Mouse (Mus musculus) intestine, postnatal 0 days (tissue): ENCODE data around the gene Csnk2a2. TPM values are rescaled to one million over a fixed set of nuclear protein-coding genes. Genes with fewer than 3 reads are reported as not detected.

Experiments used
- ATAC-seq: fragments of 200-750 bp; cut with Nextera tagmentation; 2 replicates; pipeline ENCODE4 v1.8.0; 2017; ENCODE audit warnings: mild to moderate bottlenecking, moderate TSS enrichment, moderate library complexity
- H3K27ac ChIP-seq: fragments of 300-500 bp; sonication (generic); 2 replicates; pipeline ENCODE4 v1.5.1; 2014; ENCODE audit warnings: mild to moderate bottlenecking, low read depth, low read length, moderate library complexity
- H3K27me3 ChIP-seq: fragments of 300-500 bp; sonication (generic); replicated peaks from 2 replicates; pipeline ENCODE4 v1.6.1; 2014; ENCODE audit warnings: low read length, mixed read lengths; ENCODE audit not compliant: control insufficient read depth, insufficient read depth
- H3K36me3 ChIP-seq: fragments of 300-500 bp; sonication (generic); 2 replicates; pipeline ENCODE4 v1.6.1; 2014; ENCODE audit warnings: mild to moderate bottlenecking, moderate library complexity; ENCODE audit not compliant: control insufficient read depth, insufficient read depth
- H3K4me1 ChIP-seq: fragments of 300-500 bp; sonication (generic); replicated peaks from 2 replicates; pipeline ENCODE4 v1.6.1; 2014; ENCODE audit warnings: antibody characterized with exemption, low read length, mixed read lengths; ENCODE audit not compliant: control insufficient read depth, insufficient read depth
- H3K4me2 ChIP-seq: fragments of 300-500 bp; sonication (generic); replicated peaks from 2 replicates; pipeline ENCODE4 v1.6.1; 2014; ENCODE audit warnings: low read depth, mild to moderate bottlenecking, moderate library complexity
- H3K4me3 ChIP-seq: fragments of 300-500 bp; sonication (generic); 2 replicates; pipeline ENCODE4 v1.5.1; 2014; ENCODE audit warnings: low read depth, low read length
- H3K9ac ChIP-seq: fragments of 300-500 bp; sonication (generic); 2 replicates; pipeline ENCODE4 v1.6.1; 2014; ENCODE audit warnings: mild to moderate bottlenecking, low read depth, low read length
- H3K9me3 ChIP-seq: fragments of 300-500 bp; sonication (generic); 2 replicates; pipeline ENCODE4 v1.6.1; 2016; ENCODE audit warnings: mixed run types; ENCODE audit not compliant: control insufficient read depth
- CTCF ChIP-seq: sonication (generic); IDR thresholded peaks from 2 replicates; pipeline ENCODE4 v1.5.1; 2016; ENCODE audit warnings: low read depth, mild to moderate bottlenecking, control low read depth, antibody characterized with exemption, moderate library complexity
- whole genome bisulfite sequencing: fragments of 180-500 bp; shearing (Covaris S2); extraction: QIAGEN DNeasy Blood & Tissue Kit; methylation state at CpG from one replicate; pipeline ENCODE4 v1.1.7; 2014; 5-methylcytosine and 5-hydroxymethylcytosine counted together
- polyA plus RNA-seq: library from polyadenylated mRNA; unstranded; fragments of >200 nt; fragmentation: Nextera tagmentation; extraction: Ambion mirVana; gene quantifications from 2 replicates; pipeline ENCODE4 v1.2.1, GENCODE M21; 2015

The Csnk2a2 gene
- polyA plus RNA-seq, 1 experiment from 2014 or later = 6.7 TPM

DNA sequence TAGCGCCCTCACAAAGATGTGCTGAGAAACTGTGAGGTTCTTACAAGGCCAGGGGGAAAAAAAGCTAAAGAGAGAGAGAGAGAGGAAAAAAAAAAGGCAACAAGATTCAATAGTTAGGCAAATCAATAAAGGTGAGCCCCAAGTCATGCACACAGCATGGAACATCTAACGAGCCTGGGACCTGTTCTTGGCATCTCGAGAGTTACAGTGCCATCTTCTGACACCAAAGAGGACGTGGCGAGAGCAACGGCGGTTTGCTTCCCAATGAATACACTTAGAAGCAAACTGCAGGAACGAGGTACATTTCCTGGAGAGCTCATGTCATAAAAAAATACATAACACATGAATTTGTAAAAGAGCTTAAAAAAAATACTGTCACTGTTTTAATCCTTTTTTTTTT is 37.3 kb downstream of the Csnk2a2 start:
- Histone ChIP-seq H3K27me3 (no peaks in the 10 kb centered on the region), H3K36me3 (peaks cover 78% of the 10 kb centered on the region), H3K9me3 (no peaks in the 10 kb centered on the region), H3K4me1 (no peaks in the 10 kb centered on the region), H3K27ac (no peak overlapping the region), H3K4me3 (no peak overlapping the region), H3K4me2 (no peak overlapping the region), H3K9ac (no peak overlapping the region)
- ATAC-seq = no peak
- peak; percentile 55 for TF ChIP-seq CTCF
- 57% methylated on average over 8 of the region's 8 CpGs for whole genome bisulfite sequencing

DNA sequence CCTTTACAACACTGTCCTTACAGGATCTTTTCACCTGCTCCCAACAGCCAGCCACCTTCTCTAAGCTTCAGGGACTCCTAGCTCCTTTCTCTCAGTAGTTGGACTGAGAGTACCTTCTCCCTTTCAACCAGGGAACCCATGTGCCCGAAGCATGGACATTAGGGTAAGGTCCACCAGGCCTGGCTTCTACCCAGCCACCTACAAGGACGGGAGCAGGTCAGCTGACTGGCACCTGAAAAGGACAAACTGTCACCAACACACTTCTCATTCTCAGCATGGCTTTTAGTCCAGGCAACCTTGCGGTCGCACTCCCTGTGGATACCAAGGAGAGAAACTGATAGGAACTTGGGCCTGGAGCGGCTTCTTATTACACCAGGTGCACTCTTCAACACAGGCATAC is 39.6 kb downstream of the Csnk2a2 start:
- Histone ChIP-seq H3K4me2 (no peak overlapping the region), H3K36me3 (peaks cover 66% of the 10 kb centered on the region), H3K9me3 (no peaks in the 10 kb centered on the region), H3K4me3 (no peak overlapping the region), H3K27me3 (no peaks in the 10 kb centered on the region), H3K27ac (no peak overlapping the region), H3K4me1 (no peaks in the 10 kb centered on the region), H3K9ac (no peak overlapping the region)
- 91% methylated on average over 5 of the region's 5 CpGs for WGBS
- no peak for TF ChIP-seq CTCF
- no peak for ATAC-seq

DNA sequence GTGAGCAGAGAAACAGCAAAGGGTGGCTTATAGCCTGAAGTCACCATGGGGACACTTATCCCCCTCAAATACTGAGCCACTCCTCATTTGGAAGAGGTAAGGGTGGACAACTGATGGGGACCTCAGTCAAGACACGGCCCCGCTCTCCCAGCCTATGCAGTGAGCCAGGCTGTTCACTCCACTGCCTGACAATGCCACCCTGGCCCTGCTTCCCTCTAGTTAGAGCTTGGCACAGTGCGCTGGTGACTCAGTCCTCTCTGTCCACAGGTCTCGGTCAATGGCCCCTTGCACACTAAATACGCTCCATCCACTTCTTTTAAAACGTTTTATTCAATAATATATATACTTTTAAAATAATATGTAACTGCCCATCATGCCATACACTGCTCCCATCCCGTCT is 42.2 kb downstream of the Csnk2a2 start:
- Histone ChIP-seq H3K27me3 (no peaks in the 10 kb centered on the region), H3K4me1 (no peaks in the 10 kb centered on the region), H3K36me3 (peaks cover 42% of the 10 kb centered on the region), H3K9ac (no peak overlapping the region), H3K4me2 (no peak overlapping the region), H3K4me3 (no peak overlapping the region), H3K9me3 (no peaks in the 10 kb centered on the region), H3K27ac (no peak overlapping the region)
- ATAC-seq = no peak
- WGBS = 86% methylated on average over 7 of the region's 7 CpGs
- no peak for TF ChIP-seq CTCF

DNA sequence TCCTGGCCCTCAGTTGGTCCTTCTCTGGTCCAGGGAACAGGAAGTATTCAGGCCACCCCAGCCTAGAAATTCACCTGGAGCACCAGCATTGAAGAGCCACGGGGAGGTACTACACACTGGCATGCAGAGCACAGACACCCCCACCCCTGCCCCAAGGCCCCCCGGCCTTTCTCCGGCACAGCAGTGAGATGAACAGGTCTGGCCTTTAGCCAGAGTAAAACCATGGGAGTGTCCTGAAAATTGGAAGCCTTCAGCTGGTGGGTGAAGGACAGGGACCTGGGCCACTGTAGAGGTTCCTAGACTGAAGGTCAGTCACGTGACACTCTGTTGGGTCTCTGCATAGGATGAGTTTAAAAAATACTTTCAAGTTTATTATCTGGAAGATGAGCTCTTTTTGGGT is 44.8 kb downstream of the Csnk2a2 start:
- Histone ChIP-seq H3K4me2 (no peak overlapping the region), H3K9me3 (no peaks in the 10 kb centered on the region), H3K36me3 (peaks cover 21% of the 10 kb centered on the region), H3K27me3 (no peaks in the 10 kb centered on the region), H3K4me3 (no peak overlapping the region), H3K27ac (no peak overlapping the region), H3K9ac (no peak overlapping the region), H3K4me1 (no peaks in the 10 kb centered on the region)
- TF ChIP-seq CTCF = no peak
- ATAC-seq = no peak
- 86% methylated on average over 4 of the region's 4 CpGs for WGBS

DNA sequence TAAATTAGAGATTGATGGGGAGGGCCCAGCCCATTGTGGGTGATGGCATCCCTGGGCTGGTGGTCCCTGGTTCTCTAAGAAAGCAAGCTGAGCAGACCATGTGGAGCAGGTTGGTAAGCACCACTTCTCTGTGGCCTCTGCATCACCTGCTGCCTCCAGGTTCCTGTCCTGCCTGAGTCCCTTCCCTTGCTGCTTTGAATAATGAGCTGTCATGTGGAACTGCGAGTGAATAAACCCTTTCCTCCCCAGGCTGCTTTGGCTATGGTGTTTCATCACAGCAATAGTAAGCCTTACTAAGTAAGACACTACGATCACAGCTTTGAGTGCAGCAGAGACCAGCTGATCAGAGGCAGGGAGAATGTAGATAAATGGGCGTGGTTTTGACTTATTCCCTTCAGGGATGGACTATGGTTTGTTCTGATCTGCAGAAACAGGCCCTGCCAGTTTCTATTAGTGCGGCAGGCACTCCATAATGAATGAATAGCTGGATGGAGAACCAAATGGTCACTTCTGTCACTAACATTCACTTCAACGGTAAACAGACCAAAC is 48.3 kb downstream of the Csnk2a2 start:
- ATAC-seq = peak; percentile 45; the same call in 1 of the 2 replicates
- no peaks in the 10 kb centered on the region for H3K9me3 ChIP-seq
- H3K4me3 ChIP-seq = no peak overlapping the region
- no peak for TF ChIP-seq CTCF
- H3K9ac ChIP-seq = no peak overlapping the region
- H3K36me3 ChIP-seq = no peaks in the 10 kb centered on the region
- no peaks in the 10 kb centered on the region for H3K27me3 ChIP-seq
- 28% methylated on average over 5 of the region's 5 CpGs for WGBS
- no peak overlapping the region for H3K4me2 ChIP-seq
- no peaks in the 10 kb centered on the region for H3K4me1 ChIP-seq
- no peak overlapping the region for H3K27ac ChIP-seq

DNA sequence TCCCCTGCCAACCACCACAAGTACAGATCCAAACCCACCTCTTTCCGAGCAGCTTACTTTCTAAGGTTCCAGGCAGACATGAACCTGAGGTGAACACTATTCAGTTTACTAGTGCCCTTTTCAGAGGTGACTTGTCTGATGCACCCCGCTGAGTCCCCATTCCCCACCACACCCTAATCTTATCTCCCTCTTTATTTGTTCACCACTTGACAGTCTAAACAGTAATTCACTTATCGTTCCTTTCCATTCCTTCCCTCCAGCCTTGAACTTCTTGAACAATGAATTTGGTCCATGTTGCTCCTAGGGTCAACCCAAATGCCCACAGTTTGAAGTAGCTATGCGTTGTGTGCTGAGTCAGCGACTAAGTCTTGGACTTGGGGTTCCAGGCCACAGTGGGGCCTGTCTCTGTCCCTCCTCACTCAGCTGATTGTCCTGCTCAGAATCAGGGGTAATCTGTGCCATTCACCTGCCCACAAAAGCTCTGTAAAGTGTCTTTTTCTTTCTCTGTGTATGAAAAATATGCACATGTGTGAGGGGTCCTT is 49.6 kb downstream of the Csnk2a2 start:
- H3K27ac ChIP-seq = no peak overlapping the region
- H3K4me3 ChIP-seq = no peak overlapping the region
- no peak for TF ChIP-seq CTCF
- 52% methylated on average over 5 of the region's 5 CpGs for WGBS
- no peaks in the 10 kb centered on the region for H3K36me3 ChIP-seq
- no peak for ATAC-seq
- no peaks in the 10 kb centered on the region for H3K4me1 ChIP-seq
- no peaks in the 10 kb centered on the region for H3K9me3 ChIP-seq
- H3K27me3 ChIP-seq = no peaks in the 10 kb centered on the region
- no peak overlapping the region for H3K4me2 ChIP-seq
- H3K9ac ChIP-seq = no peak overlapping the region
